Mouse (Mus musculus) C2C12 (cell line): Measurements from ENCODE around the gene Cog6.

Experiments used
- CEBPB ChIP-seq: IDR thresholded peaks from one replicate; pipeline ENCODE4 v1.6.1; 2011; ENCODE audit warnings: low read depth, mild to moderate bottlenecking, control low read depth, moderate library complexity
- CTCF ChIP-seq: IDR thresholded peaks from one replicate; pipeline ENCODE4 v1.5.1; 2011; ENCODE audit not compliant: control insufficient read depth, insufficient read depth, insufficient read length
- FOSL1 ChIP-seq: IDR thresholded peaks from one replicate; pipeline ENCODE4 v1.8.0; 2011; ENCODE audit warnings: mild to moderate bottlenecking, low read length; ENCODE audit not compliant: poor library complexity, insufficient read depth, severe bottlenecking
- MAX ChIP-seq: IDR thresholded peaks from one replicate; pipeline ENCODE4 v1.6.1; 2011; ENCODE audit warnings: mild to moderate bottlenecking, control low read depth
- MYOD1 ChIP-seq: IDR thresholded peaks from one replicate; pipeline ENCODE4 v1.6.1; 2011; ENCODE audit warnings: low read depth; ENCODE audit not compliant: control insufficient read depth, insufficient read length
- MYOG ChIP-seq: IDR thresholded peaks from one replicate; pipeline ENCODE4 v1.6.1; 2011; ENCODE audit not compliant: control insufficient read depth, insufficient read length; ENCODE audit errors: extremely low read depth
- USF1 ChIP-seq: IDR thresholded peaks from one replicate; pipeline ENCODE4 v1.6.1; 2011; ENCODE audit warnings: low read depth, mild to moderate bottlenecking, control low read depth, moderate library complexity

DNA sequence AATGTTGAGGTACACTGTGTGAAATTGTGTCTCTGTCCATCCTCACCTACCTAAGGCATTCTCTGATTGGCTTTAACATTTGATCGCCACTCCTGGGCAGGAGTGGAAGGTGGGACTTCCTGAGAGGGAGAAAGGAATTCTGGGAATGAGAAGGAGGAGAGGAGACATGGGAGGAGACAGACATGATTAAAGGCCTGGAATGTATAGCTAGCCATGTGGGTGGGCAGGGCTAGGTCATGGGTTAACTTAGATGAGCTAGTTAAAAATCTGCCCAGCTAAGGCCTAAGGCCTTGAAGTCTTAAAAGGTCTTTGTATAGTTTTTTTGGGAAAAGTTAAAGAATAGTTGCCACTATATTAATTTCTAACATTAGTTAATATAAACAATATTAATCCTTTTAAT is 19.7 kb downstream of the Cog6 start:
- TF ChIP-seq CTCF (no peak), MYOD1 (no peak), CEBPB (no peak), USF1 (no peak), MYOG (no peak), MAX (no peak), FOSL1 (no peak)
